ENCODE assay signal across 18 mouse cellular contexts in genomic region chr13:106746823-106747222, GRCm38 (mm10).
"Had no signal": no experiment of that assay in that cellular context is flagged by ENCODE, and none has a peak within 500 bp of the region (broad histone marks: within the 10 kb centered on the region; RNA-seq: fewer than 3 reads in every experiment).

No protein-coding gene starts in this region.

- H3K27me3 ChIP-seq: liver, embryonic 13.5 days; midbrain, embryonic 12.5 days; midbrain, embryonic 15.5 days; neural tube, embryonic 12.5 days; neural tube, embryonic 15.5 days had no signal

- H3K27ac ChIP-seq: kidney, postnatal 0 days; left cerebral cortex, adult 2 months; liver, embryonic 13.5 days; macrophage; midbrain, embryonic 12.5 days; midbrain, embryonic 15.5 days; neural tube, embryonic 12.5 days; neural tube, embryonic 15.5 days; stomach, postnatal 0 days had no signal

- H3K4me1 ChIP-seq: liver, embryonic 13.5 days; midbrain, embryonic 12.5 days; midbrain, embryonic 15.5 days; neural tube, embryonic 12.5 days; neural tube, embryonic 15.5 days had no signal

- H3K36me3 ChIP-seq: liver, embryonic 13.5 days; midbrain, embryonic 12.5 days; midbrain, embryonic 15.5 days; neural tube, embryonic 12.5 days; neural tube, embryonic 15.5 days had no signal

- H3K4me3 ChIP-seq: left cerebral cortex, adult 2 months; liver, embryonic 13.5 days; midbrain, embryonic 12.5 days; midbrain, embryonic 15.5 days; neural tube, embryonic 12.5 days; neural tube, embryonic 15.5 days had no signal

- DNase-seq: layer of hippocampus, postnatal 36 days; liver, embryonic 13.5 days; lung, adult 2 months; lung, postnatal 14 days; right cerebral cortex, adult 18-20 months; right cerebral cortex, postnatal 14 days; right cerebral cortex, postnatal 4 days; thymus, adult 2 months; thymus, postnatal 14 days; thymus, postnatal 4 days had no signal
